Mouse (Mus musculus) embryo, embryonic 11 days (tissue): ENCODE results near the gene Rps6.

ENCODE experiments used
- DNase-seq: peaks from one replicate; pipeline ENCODE4 v3.0.0-alpha.2; 2015

The Rps6 gene

GRCm38 (mm10) chr4:86857113-86858069 is at the start of gene Rps6:
Rps6 (minus strand) TSS chr4:86857412.
- DNase-seq, result peak; percentile 98

GRCm38 (mm10) chr4:86905869-86906268 is 48.7 kb upstream of the Rps6 start:
- DNase-seq, result no peak

GRCm38 (mm10) chr4:86904969-86905368 is 47.8 kb upstream of the Rps6 start:
- no peak for DNase-seq

GRCm38 (mm10) chr4:86902351-86902750 is 45.1 kb upstream of the Rps6 start:
- DNase-seq, result peak; percentile 17

- peak; percentile 65 for DNase-seq
Observed at GRCm38 (mm10) chr4:86898791-86899474, 41.7 kb upstream of the Rps6 start.

- no peak for DNase-seq
Observed at GRCm38 (mm10) chr4:86897411-86897810, 40.2 kb upstream of the Rps6 start.

- DNase-seq, result no peak
Observed at GRCm38 (mm10) chr4:86887879-86888278, 30.7 kb upstream of the Rps6 start.

- DNase-seq, result peak; percentile 31
Observed at GRCm38 (mm10) chr4:86886160-86886878, 29.1 kb upstream of the Rps6 start.

- peak; percentile 13 for DNase-seq
Observed at GRCm38 (mm10) chr4:86885790-86886159, 28.6 kb upstream of the Rps6 start.

GRCm38 (mm10) chr4:86884945-86885344 is 27.7 kb upstream of the Rps6 start:
- peak; percentile 63 for DNase-seq

GRCm38 (mm10) chr4:86882413-86882812 is 25.2 kb upstream of the Rps6 start:
- no peak for DNase-seq

- DNase-seq, result no peak
Observed at GRCm38 (mm10) chr4:86881178-86881577, 24.0 kb upstream of the Rps6 start.

- no peak for DNase-seq
Observed at GRCm38 (mm10) chr4:86879477-86879876, 22.3 kb upstream of the Rps6 start.

- DNase-seq, result peak; percentile 91
Observed at GRCm38 (mm10) chr4:86874146-86874847, 17.1 kb upstream of the Rps6 start, which contains the start of gene Acer2. Acer2 (plus strand) TSS chr4:86874396.

GRCm38 (mm10) chr4:86873072-86873471 is 15.9 kb upstream of the Rps6 start:
- DNase-seq, result no peak

GRCm38 (mm10) chr4:86871988-86872387 is 14.8 kb upstream of the Rps6 start:
- DNase-seq, result no peak

- DNase-seq, result no peak
Observed at GRCm38 (mm10) chr4:86864087-86864486, 6.9 kb upstream of the Rps6 start.

GRCm38 (mm10) chr4:86858070-86858440 is 843 bp upstream of the Rps6 start:
- DNase-seq, result no peak

GRCm38 (mm10) chr4:86856304-86857112 is 704 bp downstream of the Rps6 start:
- no peak for DNase-seq

- no peak for DNase-seq
Observed at GRCm38 (mm10) chr4:86852813-86853590, 4.2 kb downstream of the Rps6 start.

- DNase-seq, result no peak
Observed at GRCm38 (mm10) chr4:86852018-86852417, 5.2 kb downstream of the Rps6 start.
